Mouse (Mus musculus) embryonic fibroblast, embryonic 13.5 days (primary cell): ENCODE measurements at regions not wholly inside any gene's neighbourhood (a gene's known extent, or its start where the extent isn't known, plus 50 kb on each side); places are given as distances from the start of the nearest gene placed in this dataset.

ENCODE experiments used
- CTCF ChIP-seq: IDR thresholded peaks from 2 replicates; pipeline ENCODE4 v1.5.1; 2011; ENCODE audit warnings: mild to moderate bottlenecking, control low read depth, low read length, moderate library complexity, borderline replicate concordance; ENCODE audit not compliant: insufficient read depth
- POLR2A ChIP-seq: IDR thresholded peaks from 2 replicates; pipeline ENCODE4 v1.6.1; 2011; ENCODE audit warnings: low read depth, mild to moderate bottlenecking, control low read depth, low read length, moderate library complexity

DNA sequence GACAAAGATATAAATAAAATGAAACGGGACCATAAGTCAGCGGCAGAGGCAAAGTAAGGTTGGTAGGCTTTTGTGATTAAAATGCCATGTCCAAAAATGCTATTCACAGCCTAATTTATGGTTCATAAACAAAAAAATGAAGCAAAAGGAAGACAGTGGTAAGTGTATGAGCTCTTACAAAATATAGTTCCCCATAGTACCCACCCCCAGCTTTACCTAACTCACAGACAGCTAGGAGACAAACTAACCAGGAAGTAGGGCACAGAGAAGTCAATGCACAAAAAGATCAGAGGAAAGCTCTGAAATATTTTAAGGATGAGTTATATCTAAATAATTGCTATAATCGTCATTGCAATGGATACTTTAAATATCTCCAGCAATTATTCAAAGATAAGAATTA lies 249.9 kb downstream of the Mex3b start:
- no peak for TF ChIP-seq CTCF
- TF ChIP-seq POLR2A, result no peak
